Mouse (Mus musculus): ENCODE measurements around the gene Dgat2. TPM values are rescaled to one million over a fixed set of nuclear protein-coding genes. Genes with fewer than 3 reads are reported as not detected.

Dgat2 gene
- polyA plus RNA-seq (2012; rRNA removed): 93.7 and 100 TPM in 2 replicates

DNA sequence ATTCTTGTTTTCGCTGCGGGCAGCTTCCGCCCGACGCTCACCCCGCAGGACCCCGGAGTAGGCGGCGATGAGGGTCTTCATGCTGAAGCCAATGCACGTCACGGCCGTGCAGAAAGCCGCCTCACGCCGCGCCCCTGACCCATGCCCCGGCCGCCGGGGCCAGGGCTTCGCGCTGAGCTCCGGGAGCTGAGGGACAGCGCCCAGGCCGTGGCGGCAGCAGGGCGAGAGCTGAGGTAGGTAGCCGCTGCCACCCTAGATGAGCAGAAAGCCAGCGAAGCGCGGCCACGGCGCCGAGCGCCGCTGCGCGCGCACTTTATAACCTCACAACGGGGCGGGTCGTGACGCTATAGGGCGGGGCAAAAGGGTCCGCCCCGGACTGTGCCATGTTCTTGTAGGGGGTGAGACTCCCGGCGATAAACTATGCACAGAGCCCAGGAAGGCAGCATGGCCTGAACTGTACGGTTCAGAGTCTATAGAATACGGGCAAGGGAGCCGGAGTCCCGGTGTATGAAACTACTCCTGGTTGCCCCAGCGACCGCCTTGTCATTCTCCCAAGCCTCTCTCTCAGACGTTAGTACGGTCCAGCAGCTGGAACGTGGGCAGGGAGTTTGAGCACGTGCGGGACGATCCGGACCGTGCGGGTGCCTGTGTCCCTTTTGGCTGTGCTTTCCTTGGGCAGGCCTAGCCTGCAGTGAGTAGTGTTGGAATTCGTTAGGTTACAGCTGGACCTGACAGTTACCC, at the start of gene Dgat2:
Gene Dgat2 (minus strand): TSS at position 288 of the 741 bp plus-strand sequence.
- DNase-seq: peak; percentile 95

DNA sequence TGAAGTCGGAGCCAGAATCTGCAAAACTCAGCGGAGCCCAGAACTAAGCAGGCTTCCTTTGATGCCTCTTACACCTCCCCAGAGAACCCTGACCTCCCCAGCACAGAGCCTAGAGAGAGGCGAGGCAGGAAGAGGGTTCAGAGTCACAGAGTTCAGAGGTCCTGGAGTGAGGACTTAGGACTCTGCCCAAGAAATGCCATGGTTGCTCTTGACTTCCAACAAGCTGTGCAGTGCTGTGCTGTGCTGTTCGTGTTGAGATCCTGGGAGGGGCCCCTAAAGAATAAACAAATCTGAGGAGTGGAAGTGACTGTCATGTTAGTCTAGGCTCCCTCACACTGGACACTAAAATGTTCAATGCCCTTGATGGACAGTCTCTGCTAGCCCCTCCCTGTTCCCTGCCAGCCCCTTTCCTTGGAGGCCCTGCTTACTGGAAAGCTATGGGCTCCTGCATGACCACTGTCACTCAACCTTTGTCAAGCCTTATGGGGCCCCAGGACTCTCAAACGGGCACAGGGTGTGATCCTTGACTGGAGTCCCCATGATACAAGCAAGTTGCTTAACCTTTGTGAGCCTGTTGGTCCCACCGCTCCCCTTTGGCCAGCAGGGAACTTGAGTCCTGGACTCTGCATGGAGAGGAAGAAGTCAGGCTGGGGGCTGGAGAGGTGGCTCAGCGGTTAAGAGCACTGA, 47.7 kb upstream of the Dgat2 start:
- no peak for DNase-seq
- TF ChIP-seq CTCF (IDR thresholded peaks at IDR 0.05; ENCODE audit: insufficient read depth, low read length): no peak
- no peak overlapping the region for H3K4me3 ChIP-seq (replicated peaks; ENCODE audit: extremely low read depth, low read depth, low read length)
- 68% methylated on average over 7 of the region's 7 CpGs for WGBS
- no peaks in the 10 kb centered on the region for H3K4me1 ChIP-seq (ENCODE audit: control insufficient read depth, insufficient read depth, low read length)

More for the DNA sequence above, at the start of gene Dgat2:
- H3K4me1 ChIP-seq (ENCODE audit: control insufficient read depth, insufficient read depth, low read length): no peaks in the 10 kb centered on the region; the same call in 1 of the 2 replicates
- peak within 1 kb of the TSS; percentile 63 for H3K4me3 ChIP-seq (replicated peaks; ENCODE audit: extremely low read depth, low read depth, low read length)
- TF ChIP-seq POLR2A (IDR thresholded peaks at IDR 0.05; ENCODE audit: borderline replicate concordance, extremely low read depth, low read depth, low read length) (peak; percentile 98), CTCF (IDR thresholded peaks at IDR 0.05; ENCODE audit: insufficient read depth, low read length) (no peak)
- under 1% methylated on average over 63 of the region's 63 CpGs for WGBS

DNA sequence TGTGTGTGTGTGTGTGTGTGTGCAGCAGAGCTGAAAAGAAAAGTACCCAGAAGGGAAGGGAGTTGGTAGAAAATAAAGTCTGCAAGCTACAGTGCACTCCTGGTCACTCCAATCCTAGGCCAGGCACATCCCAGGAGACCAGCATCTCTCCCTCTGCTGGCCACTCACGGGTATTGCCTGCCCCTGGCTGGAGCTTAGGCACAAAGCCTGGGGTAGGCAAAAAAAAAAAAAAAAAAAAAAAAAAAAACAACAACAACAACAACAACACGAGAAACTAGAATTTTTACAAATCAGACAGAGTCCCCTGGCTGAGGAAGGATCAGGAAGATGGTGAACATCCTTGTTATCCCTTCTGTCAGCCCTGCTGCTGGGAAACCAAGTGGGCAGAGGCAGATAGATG, 46.9 kb upstream of the Dgat2 start:
- H3K4me1 ChIP-seq (ENCODE audit: control insufficient read depth, insufficient read depth, low read length): no peaks in the 10 kb centered on the region
- H3K4me3 ChIP-seq (replicated peaks; ENCODE audit: extremely low read depth, low read depth, low read length): no peak overlapping the region
- WGBS: 9% methylated on average over 2 of the region's 2 CpGs
- TF ChIP-seq CTCF (IDR thresholded peaks at IDR 0.05; ENCODE audit: insufficient read depth, low read length): peak; percentile 81
- TF ChIP-seq POLR2A (IDR thresholded peaks at IDR 0.05; ENCODE audit: borderline replicate concordance, extremely low read depth, low read depth, low read length): no peak
- no peak for DNase-seq

DNA sequence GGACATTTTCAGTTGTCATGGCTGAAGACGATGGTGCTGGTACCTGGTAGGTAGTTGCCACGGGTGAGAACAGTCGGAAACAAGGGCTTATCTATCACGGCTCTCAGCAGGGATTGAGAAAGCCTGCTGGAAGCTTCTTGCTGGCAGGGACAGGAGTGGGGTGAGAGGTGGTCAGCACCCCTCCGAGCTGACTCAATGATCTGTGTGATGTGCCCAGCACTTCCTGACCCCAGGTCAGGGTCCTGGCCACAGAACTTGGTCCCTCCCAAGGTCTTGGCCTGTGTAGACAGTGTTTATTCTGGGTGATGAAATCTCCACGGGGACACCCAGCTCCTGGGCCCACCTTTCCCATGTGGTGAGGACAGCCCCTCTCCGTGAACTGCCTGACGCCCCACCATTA, 46.3 kb upstream of the Dgat2 start:
- WGBS: 82% methylated on average over 8 of the region's 8 CpGs
- H3K4me3 ChIP-seq (replicated peaks; ENCODE audit: extremely low read depth, low read depth, low read length): no peak overlapping the region
- TF ChIP-seq CTCF (IDR thresholded peaks at IDR 0.05; ENCODE audit: insufficient read depth, low read length): no peak
- TF ChIP-seq POLR2A (IDR thresholded peaks at IDR 0.05; ENCODE audit: borderline replicate concordance, extremely low read depth, low read depth, low read length): no peak
- no peaks in the 10 kb centered on the region for H3K4me1 ChIP-seq (ENCODE audit: control insufficient read depth, insufficient read depth, low read length)
- DNase-seq: no peak

DNA sequence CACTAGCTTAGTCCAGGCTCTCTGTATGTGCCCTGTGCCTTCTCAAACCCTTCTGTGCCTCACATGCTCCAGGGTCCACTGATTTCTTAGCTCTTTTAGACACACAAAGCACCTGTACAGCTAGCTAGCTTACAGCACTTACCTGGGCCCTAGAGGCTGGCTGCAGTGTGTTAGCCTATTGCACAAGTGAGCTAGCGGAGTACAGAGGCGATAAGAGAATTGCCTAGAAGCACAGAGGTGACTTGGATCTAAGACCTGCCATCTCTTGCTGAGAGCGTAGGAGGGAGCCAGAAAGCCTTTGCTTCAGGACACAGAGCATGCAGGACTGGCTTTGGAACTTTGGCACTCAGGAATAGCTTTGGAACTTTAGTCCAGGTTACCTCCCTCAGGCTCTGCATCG, 44.7 kb upstream of the Dgat2 start:
- H3K4me1 ChIP-seq (ENCODE audit: control insufficient read depth, insufficient read depth, low read length): no peaks in the 10 kb centered on the region
- WGBS: 77% methylated on average over 4 of the region's 4 CpGs
- TF ChIP-seq POLR2A (IDR thresholded peaks at IDR 0.05; ENCODE audit: borderline replicate concordance, extremely low read depth, low read depth, low read length) (no peak), CTCF (IDR thresholded peaks at IDR 0.05; ENCODE audit: insufficient read depth, low read length) (no peak)
- no peak overlapping the region for H3K4me3 ChIP-seq (replicated peaks; ENCODE audit: extremely low read depth, low read depth, low read length)
- no peak for DNase-seq

DNA sequence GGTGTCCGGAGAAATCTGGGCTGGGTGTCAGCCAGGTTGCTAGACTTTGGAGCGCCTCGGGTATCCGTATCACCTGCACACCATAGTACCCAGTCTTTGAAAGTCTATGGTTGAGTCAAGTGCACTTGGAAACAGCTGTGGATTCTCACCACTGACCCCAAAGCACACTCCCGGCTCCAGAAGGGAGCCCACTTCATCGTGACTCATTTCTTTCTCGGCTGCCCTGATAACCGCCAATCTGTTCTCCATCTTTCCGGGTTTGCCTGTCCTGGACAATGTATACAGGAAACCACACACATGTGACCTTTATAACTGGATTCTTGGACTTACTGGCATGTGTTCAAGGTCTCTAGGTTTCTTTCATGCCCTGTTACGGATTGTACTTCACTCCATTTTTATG, 44.1 kb upstream of the Dgat2 start:
- Histone ChIP-seq H3K4me3 (replicated peaks; ENCODE audit: extremely low read depth, low read depth, low read length) (no peak overlapping the region), H3K4me1 (ENCODE audit: control insufficient read depth, insufficient read depth, low read length) (no peaks in the 10 kb centered on the region)
- DNase-seq: no peak
- TF ChIP-seq CTCF (IDR thresholded peaks at IDR 0.05; ENCODE audit: insufficient read depth, low read length) (no peak), POLR2A (IDR thresholded peaks at IDR 0.05; ENCODE audit: borderline replicate concordance, extremely low read depth, low read depth, low read length) (no peak)
- 64% methylated on average over 10 of the region's 10 CpGs for WGBS

DNA sequence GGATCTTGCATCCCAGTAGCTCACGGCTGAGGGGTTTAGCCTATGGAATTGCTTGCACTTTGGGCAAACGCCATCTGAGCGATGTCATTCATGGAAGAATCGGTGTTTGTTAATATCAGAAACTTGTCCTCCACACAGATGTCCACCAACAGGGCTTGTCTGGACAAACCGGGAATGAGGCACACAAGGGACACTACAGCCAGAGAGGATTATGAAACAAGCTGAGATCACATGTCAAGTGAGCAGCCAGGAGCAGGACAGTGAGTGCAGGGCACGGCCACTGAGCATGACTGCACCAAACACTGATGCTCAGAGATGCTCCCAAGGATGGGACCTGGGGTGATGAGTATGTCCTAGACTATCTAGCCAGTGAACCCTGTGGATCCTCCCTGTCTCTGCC, 42.9 kb upstream of the Dgat2 start:
- no peak for DNase-seq
- H3K4me3 ChIP-seq (replicated peaks; ENCODE audit: extremely low read depth, low read depth, low read length): no peak overlapping the region
- WGBS: 73% methylated on average over 6 of the region's 6 CpGs
- H3K4me1 ChIP-seq (ENCODE audit: control insufficient read depth, insufficient read depth, low read length): no peaks in the 10 kb centered on the region
- TF ChIP-seq CTCF (IDR thresholded peaks at IDR 0.05; ENCODE audit: insufficient read depth, low read length) (no peak), POLR2A (IDR thresholded peaks at IDR 0.05; ENCODE audit: borderline replicate concordance, extremely low read depth, low read depth, low read length) (no peak)

DNA sequence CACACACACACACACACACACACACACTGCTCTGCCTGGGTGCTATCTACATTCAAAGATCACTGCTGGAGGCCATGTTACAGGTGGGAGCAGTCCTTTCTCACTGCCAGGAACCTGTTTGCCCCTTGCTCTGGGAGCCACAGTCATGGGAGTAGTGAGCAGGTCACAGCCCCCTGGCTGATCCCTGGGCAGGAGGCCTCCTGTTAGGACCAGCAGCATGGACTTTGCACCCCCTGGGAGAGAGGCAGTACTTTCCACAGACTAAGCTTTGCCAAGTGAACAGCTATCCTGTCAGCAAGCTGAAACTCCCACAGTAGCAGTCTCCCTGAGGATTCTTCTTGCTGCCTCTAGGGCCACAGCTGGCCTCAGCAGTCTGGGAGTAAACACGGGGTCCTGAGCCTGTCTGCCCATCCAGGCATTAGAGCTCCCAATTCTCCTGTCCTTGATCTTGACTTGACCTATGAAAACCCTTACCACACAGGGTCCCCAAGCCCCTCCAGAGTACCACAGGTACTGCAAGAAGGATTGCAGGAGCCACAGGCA, 42.2 kb upstream of the Dgat2 start:
- no peak for DNase-seq
- Histone ChIP-seq H3K4me1 (ENCODE audit: control insufficient read depth, insufficient read depth, low read length) (no peaks in the 10 kb centered on the region), H3K4me3 (replicated peaks; ENCODE audit: extremely low read depth, low read depth, low read length) (no peak overlapping the region)
- no peak for TF ChIP-seq CTCF (IDR thresholded peaks at IDR 0.05; ENCODE audit: insufficient read depth, low read length)
- no peak for TF ChIP-seq POLR2A (IDR thresholded peaks at IDR 0.05; ENCODE audit: borderline replicate concordance, extremely low read depth, low read depth, low read length)
- WGBS: 38% methylated on average over 1 of the region's 1 CpGs

DNA sequence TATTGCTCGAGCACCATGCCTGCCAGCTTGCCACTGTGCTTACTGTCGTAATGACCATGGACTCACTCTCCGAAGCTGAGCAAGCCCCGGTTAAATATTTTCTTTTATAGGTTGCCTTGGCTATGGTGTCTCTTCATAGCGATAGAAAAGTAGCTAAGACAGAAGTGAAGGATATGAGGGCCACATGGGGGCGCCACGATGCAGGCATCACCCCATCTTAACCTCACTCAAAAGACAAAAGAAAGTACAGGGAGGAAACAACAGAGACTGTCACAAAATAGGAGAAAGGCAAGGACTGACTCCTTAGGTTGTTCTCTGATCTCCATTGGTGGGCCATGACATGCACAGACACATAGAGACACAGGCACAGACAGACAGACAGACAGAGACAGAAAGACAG, 41.7 kb upstream of the Dgat2 start:
- Histone ChIP-seq H3K4me1 (ENCODE audit: control insufficient read depth, insufficient read depth, low read length) (no peaks in the 10 kb centered on the region), H3K4me3 (replicated peaks; ENCODE audit: extremely low read depth, low read depth, low read length) (no peak overlapping the region)
- no peak for TF ChIP-seq POLR2A (IDR thresholded peaks at IDR 0.05; ENCODE audit: borderline replicate concordance, extremely low read depth, low read depth, low read length)
- peak; percentile 21; the same call in 1 of the 2 replicates for TF ChIP-seq CTCF (IDR thresholded peaks at IDR 0.05; ENCODE audit: insufficient read depth, low read length)
- DNase-seq: no peak
- WGBS: 77% methylated on average over 7 of the region's 7 CpGs

Measured in lung, adult 2 months (tissue).